Comparison of ENCODE assay signal across 17 mouse cellular contexts in genomic region chr14:30711892-30712291, GRCm38 (mm10).
"Had no signal": no experiment of that assay in that cellular context is flagged by ENCODE, and none has a peak within 500 bp of the region (broad histone marks: within the 10 kb centered on the region; RNA-seq: fewer than 3 reads in every experiment).

No protein-coding gene starts in this region.

- H3K36me3 ChIP-seq: neural tube, embryonic 12.5 days; neural tube, embryonic 13.5 days; neural tube, embryonic 15.5 days; stomach, embryonic 15.5 days had no signal

- DNase-seq: retina, postnatal 1 day; right cerebral cortex, adult 18-20 months; right cerebral cortex, postnatal 14 days; right cerebral cortex, postnatal 25 days; right cerebral cortex, postnatal 4 days; spleen, adult 18-20 months; thymus, adult 18-20 months; thymus, adult 2 months; thymus, postnatal 14 days; thymus, postnatal 25 days; thymus, postnatal 36 days; thymus, postnatal 4 days had no signal

- H3K9me3 ChIP-seq: neural tube, embryonic 12.5 days; neural tube, embryonic 13.5 days; neural tube, embryonic 15.5 days; stomach, embryonic 15.5 days had no signal

- H3K4me2 ChIP-seq: neural tube, embryonic 12.5 days; neural tube, embryonic 13.5 days; neural tube, embryonic 15.5 days; stomach, embryonic 15.5 days had no signal

- H3K4me3 ChIP-seq: neural tube, embryonic 12.5 days; neural tube, embryonic 13.5 days; neural tube, embryonic 15.5 days; stomach, embryonic 15.5 days had no signal

- H3K9ac ChIP-seq: neural tube, embryonic 12.5 days; neural tube, embryonic 13.5 days; neural tube, embryonic 15.5 days; stomach, embryonic 15.5 days had no signal

- H3K27me3 ChIP-seq: neural tube, embryonic 13.5 days; neural tube, embryonic 15.5 days had no signal

- H3K27ac ChIP-seq: neural tube, embryonic 12.5 days; neural tube, embryonic 13.5 days; neural tube, embryonic 15.5 days; stomach, embryonic 15.5 days; stomach, postnatal 0 days had no signal
